Mouse (Mus musculus) brain, embryonic 14.5 days (tissue): Measurements from ENCODE around the gene Ssr3.

Experiments
- CTCF ChIP-seq: fragments of 200-500 bp; IDR thresholded peaks from 2 replicates; pipeline ENCODE4 v1.5.1; 2012; ENCODE audit warnings: inconsistent platforms, mild to moderate bottlenecking, moderate library complexity, borderline replicate concordance; ENCODE audit not compliant: insufficient read depth, insufficient read length; ENCODE audit errors: extremely low read depth
- POLR2A ChIP-seq: fragments of 200-500 bp; IDR thresholded peaks from 2 replicates; pipeline ENCODE4 v1.6.1; 2012; ENCODE audit warnings: mild to moderate bottlenecking, inconsistent platforms, borderline replicate concordance; ENCODE audit not compliant: poor library complexity, insufficient read depth, insufficient read length, severe bottlenecking; ENCODE audit errors: extremely low read depth

DNA sequence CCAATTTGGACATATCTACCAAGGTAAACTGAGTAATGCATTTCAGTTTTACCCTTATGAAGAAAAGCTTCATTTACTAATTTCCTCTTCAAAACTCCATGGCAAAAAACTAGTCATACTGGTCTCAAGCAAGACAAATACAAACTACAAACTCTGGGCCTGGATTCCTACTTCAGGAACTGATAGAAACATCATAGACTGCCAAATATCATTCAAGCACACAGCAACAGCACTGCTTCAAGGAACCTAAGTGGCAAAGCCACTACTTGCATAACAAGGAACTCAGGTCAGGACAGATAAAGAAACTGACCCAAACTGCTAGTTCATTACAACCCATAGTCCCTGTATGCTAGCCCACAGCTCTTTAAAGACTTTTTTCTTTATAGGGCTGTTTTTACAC lies 13.7 kb downstream of the Ssr3 start:
- TF ChIP-seq CTCF (no peak), POLR2A (no peak)
